Mouse (Mus musculus) hematopoietic multipotent progenitor cell, adult 10-12 weeks (in vitro differentiated cells): ENCODE results near the gene Pbx4. TPM values are rescaled to one million over a fixed set of nuclear protein-coding genes. Genes with fewer than 3 reads are reported as not detected.

Experiments
- polyA plus RNA-seq: library from polyadenylated mRNA; stranded (reverse); fragments of >175 nt; gene quantifications from 2 replicates; pipeline ENCODE4 v1.2.3, GENCODE M21; 2012; ENCODE audit warnings: low replicate concordance

Pbx4 gene
- polyA plus RNA-seq = 2.1 TPM in 2 replicates

GRCm38 (mm10) chr8:69832298-69832853 lies at the start of gene Pbx4:
Gene Pbx4 (plus strand): TSS chr8:69832491.

GRCm38 (mm10) chr8:69790773-69791367 lies 41.4 kb upstream of the Pbx4 start, which contains the start of the genes Atp13a1 and Zfp866:
Gene Atp13a1 (plus strand): TSS chr8:69791163.
Gene Zfp866 (minus strand): TSS chr8:69791178.

GRCm38 (mm10) chr8:69808094-69808863 lies 24.0 kb upstream of the Pbx4 start, which contains the start of gene Gmip:
Gene Gmip (plus strand): TSS chr8:69808679.

GRCm38 (mm10) chr8:69822386-69823191 lies 9.7 kb upstream of the Pbx4 start, which contains the start of gene Lpar2:
Gene Lpar2 (plus strand): TSS chr8:69822429.

GRCm38 (mm10) chr8:69887289-69888243 lies 55.3 kb downstream of the Pbx4 start, which contains the start of gene Cilp2:
Gene Cilp2 (minus strand): TSS chr8:69887687.

GRCm38 (mm10) chr8:69902163-69903062 lies 70.1 kb downstream of the Pbx4 start, which contains the start of the genes Tssk6, Ndufa13 and Yjefn3:
Gene Tssk6 (plus strand): TSS chr8:69902184.
Gene Ndufa13 (minus strand): TSS chr8:69902558.
Gene Yjefn3 (minus strand): TSS chr8:69902712.

Other genes starting within 250 kb of the Pbx4 start
- 1.5 and 4.2 TPM in 2 replicates for gene Zfp868, start 206.9 kb upstream of the Pbx4 start, polyA plus RNA-seq
- 0.27 TPM in 2 replicates for gene Zfp964, start 178.0 kb upstream of the Pbx4 start, polyA plus RNA-seq
- 2.3 and 3.5 TPM in 2 replicates for gene Zfp869, start 121.8 kb upstream of the Pbx4 start, polyA plus RNA-seq
- 1.7 and 3.7 TPM in 2 replicates for gene Zfp963, start 82.5 kb upstream of the Pbx4 start, polyA plus RNA-seq
- gene Gm20422, start 57.6 kb upstream of the Pbx4 start, polyA plus RNA-seq = 2.1 TPM in 1 of 2 replicates, not detected in the other
- 50.8 and 66.2 TPM in 2 replicates for gene Atp13a1, start 41.3 kb upstream of the Pbx4 start, polyA plus RNA-seq
- 1.6 and 4.7 TPM in 2 replicates for gene Zfp866, start 41.3 kb upstream of the Pbx4 start, polyA plus RNA-seq
- gene Gmip, start 23.8 kb upstream of the Pbx4 start, polyA plus RNA-seq = 177 and 206 TPM in 2 replicates
- 0.81 and 0.94 TPM in 2 replicates for gene Lpar2, start 10.1 kb upstream of the Pbx4 start, polyA plus RNA-seq
- 0.24 and 0.53 TPM in 2 replicates for gene Cilp2, start 55.2 kb downstream of the Pbx4 start, polyA plus RNA-seq
- 1.00 and 2.1 TPM in 2 replicates for gene Tssk6, start 69.7 kb downstream of the Pbx4 start, polyA plus RNA-seq
- 95.4 and 115 TPM in 2 replicates for gene Ndufa13, start 70.1 kb downstream of the Pbx4 start, polyA plus RNA-seq
- gene Yjefn3, start 70.2 kb downstream of the Pbx4 start, polyA plus RNA-seq = 0.81 and 2.5 TPM in 2 replicates
- 54.9 and 107 TPM in 2 replicates for gene Gatad2a, start 163.9 kb downstream of the Pbx4 start, polyA plus RNA-seq
- 60.9 and 149 TPM in 2 replicates for gene Mau2, start 210.2 kb downstream of the Pbx4 start, polyA plus RNA-seq
- gene Sugp1, start 210.3 kb downstream of the Pbx4 start, polyA plus RNA-seq = 38.1 and 63.8 TPM in 2 replicates
- 0.69 and 0.95 TPM in 2 replicates for gene Tm6sf2, start 240.4 kb downstream of the Pbx4 start, polyA plus RNA-seq